Mouse (Mus musculus) neural tube, embryonic 12.5 days (tissue): ENCODE measurements around the gene Srp54b. TPM values are rescaled to one million over a fixed set of nuclear protein-coding genes. Genes with fewer than 3 reads are reported as not detected.
"Not testable (repeated sequence)": the region's sequence is repeated elsewhere in the genome, so short reads cannot be mapped to it uniquely, and the experiment has no call there.

Source experiments
- ATAC-seq: fragments of 200-750 bp; cut with Nextera tagmentation; 2 replicates; pipeline ENCODE4 v1.8.0; 2017; ENCODE audit warnings: low read depth, mild to moderate bottlenecking, moderate TSS enrichment, moderate library complexity; ENCODE audit not compliant: low FRiP score
- H3K27ac ChIP-seq: fragments of 300-500 bp; sonication (generic); 2 replicates; pipeline ENCODE4 v1.5.1; 2016
- H3K27me3 ChIP-seq: fragments of 300-500 bp; sonication (generic); replicated peaks from 2 replicates; pipeline ENCODE4 v1.6.1; 2016; ENCODE audit warnings: mild to moderate bottlenecking
- H3K36me3 ChIP-seq: fragments of 300-500 bp; sonication (generic); 2 replicates; pipeline ENCODE4 v1.6.1; 2016; ENCODE audit warnings: mild to moderate bottlenecking
- H3K4me1 ChIP-seq: fragments of 300-500 bp; sonication (generic); 2 replicates; pipeline ENCODE4 v1.6.1; 2016
- H3K4me2 ChIP-seq: fragments of 300-500 bp; sonication (generic); replicated peaks from 2 replicates; pipeline ENCODE4 v1.6.1; 2016; ENCODE audit warnings: mild to moderate bottlenecking
- H3K4me3 ChIP-seq: fragments of 300-500 bp; sonication (generic); 2 replicates; pipeline ENCODE4 v1.5.1; 2016
- H3K9ac ChIP-seq: fragments of 300-500 bp; sonication (generic); 2 replicates; pipeline ENCODE4 v1.6.1; 2016; ENCODE audit warnings: mild to moderate bottlenecking
- H3K9me3 ChIP-seq: fragments of 300-500 bp; sonication (generic); 2 replicates; pipeline ENCODE4 v1.6.1; 2016; ENCODE audit warnings: mild to moderate bottlenecking
- WGBS: fragments of 180-500 bp; shearing (Covaris S2); methylation state at CpG from one replicate; pipeline ENCODE4 v1.1.7; 2016; 5-methylcytosine and 5-hydroxymethylcytosine counted together
- polyA plus RNA-seq: library from polyadenylated mRNA; unstranded; fragments of >200 nt; fragmentation: Nextera tagmentation; extraction: Ambion mirVana; gene quantifications from 2 replicates; pipeline ENCODE4 v1.2.1, GENCODE M21; 2016

The Srp54b gene
- polyA plus RNA-seq, 1 experiment from 2014 or later: 65.5 TPM

- Histone ChIP-seq H3K4me3 (peak within 1 kb of the TSS; percentile 35), H3K4me2 (peak within 1 kb of the TSS; percentile 41; the same call in 1 of the 2 replicates)
- not testable (repeated sequence) for H3K9me3 ChIP-seq, H3K27me3 ChIP-seq, H3K27ac ChIP-seq, H3K9ac ChIP-seq, H3K36me3 ChIP-seq, H3K4me1 ChIP-seq
- peak; percentile 98 for ATAC-seq
- WGBS: no CpG with 5 or more reads among the region's 57 CpGs
These were observed 75.0 kb downstream of the Srp54b start, which contains the start of gene Srp54c for GRCm38 (mm10) chr12:55229626-55230519. Gene Srp54c, plus strand, starts transcription at chr12:55230168.

GRCm38 (mm10) chr12:55230520-55230861, 75.6 kb downstream of the Srp54b start:
- Histone ChIP-seq H3K4me3 (peak overlapping the region; percentile 35), H3K4me2 (peak overlapping the region; percentile 41; the same call in 1 of the 2 replicates)
- H3K27me3 ChIP-seq, ATAC-seq, H3K36me3 ChIP-seq, H3K9me3 ChIP-seq, H3K4me1 ChIP-seq, H3K27ac ChIP-seq, H3K9ac ChIP-seq: not testable (repeated sequence)
- WGBS: 1% methylated on average over 13 of the region's 25 CpGs

Other genes starting within 250 kb of the Srp54b start
- gene Gm20403, start 168.6 kb upstream of the Srp54b start, polyA plus RNA-seq: not detected in 2 replicates
- 28.6 and 33.5 TPM in 2 replicates for gene Baz1a, start 140.8 kb upstream of the Srp54b start, polyA plus RNA-seq
- gene 2700097O09Rik, start 75.0 kb upstream of the Srp54b start, polyA plus RNA-seq: 32.5 and 34.2 TPM in 2 replicates
- gene Srp54a, start 74.8 kb upstream of the Srp54b start, polyA plus RNA-seq: 157 and 175 TPM in 2 replicates
- 22.3 and 28.5 TPM in 2 replicates for gene Fam177a, start 30.6 kb upstream of the Srp54b start, polyA plus RNA-seq
- gene 1700047I17Rik2, start 44.5 kb downstream of the Srp54b start, polyA plus RNA-seq: 2.5 TPM in 1 of 2 replicates, not detected in the other
- 70.2 and 81.4 TPM in 2 replicates for gene Srp54c, start 75.1 kb downstream of the Srp54b start, polyA plus RNA-seq
- gene 1110008L16Rik, start 144.5 kb downstream of the Srp54b start, polyA plus RNA-seq: 10.0 and 12.5 TPM in 2 replicates
- gene Ppp2r3c, start 147.9 kb downstream of the Srp54b start, polyA plus RNA-seq: 29.6 and 30.5 TPM in 2 replicates
- gene Psma6, start 229.1 kb downstream of the Srp54b start, polyA plus RNA-seq: 417 and 431 TPM in 2 replicates